Comparison of ENCODE assay signal across 8 mouse cellular contexts in the genomic region with DNA sequence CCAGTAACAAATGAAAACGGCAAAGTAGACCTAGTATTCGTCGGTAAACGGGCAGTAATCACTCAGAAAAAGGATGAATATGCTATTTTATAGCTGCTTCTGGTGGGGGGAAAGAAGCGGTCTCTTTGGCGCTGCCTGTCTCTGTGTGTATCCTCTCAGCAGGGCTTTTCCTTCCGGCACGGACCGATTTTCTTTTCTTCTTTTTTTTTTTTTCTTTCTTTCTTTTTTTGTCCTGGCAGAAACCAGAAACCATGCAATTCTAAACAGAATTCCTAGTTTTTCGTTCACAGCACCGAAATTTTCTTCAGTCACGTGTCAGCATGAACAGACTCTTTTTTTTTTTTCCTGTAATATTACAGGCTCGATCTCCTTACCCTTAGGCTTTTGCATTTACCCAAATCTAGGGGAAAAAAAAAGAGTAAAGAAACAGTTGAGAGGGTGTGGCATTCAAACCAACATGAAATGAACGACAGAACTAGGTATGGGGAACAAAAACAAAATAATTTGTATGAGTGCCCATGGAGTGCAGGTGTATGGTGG. TPM values are rescaled to one million over a fixed set of nuclear protein-coding genes. Genes with fewer than 3 reads are reported as not detected.
A peak's percentile ranks its signal among the peaks of the same experiment; 100 is the strongest.
DNase-seq lines count a peak whose midpoint lies in the region; ATAC-seq lines count a peak whose summit lies in the region.

No protein-coding gene starts in this region.

- intact Hi-C loops in left cerebral cortex, postnatal 25 days (cut with DNase I): loop anchor here (2.0 kb wide), 1 partner anchor 20 kb away; no protein-coding TSS in a partner anchor
- intact Hi-C loops in left cerebral cortex, postnatal 36 days (cut with DNase I): loop anchor here (1.0 to 5.0 kb wide), 3 partner anchors 19 to 86 kb away; no protein-coding TSS in a partner anchor

- H3K9ac ChIP-seq in hindbrain, embryonic 13.5 days: peak overlapping the region; percentile 98
- peak overlapping the region; percentile 99 for H3K9ac ChIP-seq in midbrain, embryonic 15.5 days

- ATAC-seq in common myeloid progenitor, adult 5-6 weeks (replicated peaks; ENCODE audit: low read depth, poor library complexity, severe bottlenecking): peak; percentile 10; the same call in 1 of the 2 replicates
- no peak for ATAC-seq in hindbrain, embryonic 13.5 days (ENCODE audit: low FRiP score)
- ATAC-seq in midbrain, embryonic 15.5 days (replicated peaks): no peak

- peak overlapping the region; percentile 88 for H3K4me3 ChIP-seq in hindbrain, embryonic 13.5 days
- peak overlapping the region; percentile 94 for H3K4me3 ChIP-seq in midbrain, embryonic 15.5 days

- WGBS in hindbrain, embryonic 13.5 days: 1% methylated on average over 14 of the region's 14 CpGs
- WGBS in midbrain, embryonic 15.5 days: under 1% methylated on average over 14 of the region's 14 CpGs

- peak; percentile 25 to 47 for DNase-seq in left cerebral cortex, postnatal 25 days (ENCODE audit: low spot score in 2 of 2)
- no peak for DNase-seq in left cerebral cortex, postnatal 36 days (ENCODE audit: low spot score in 2 of 2)
- no peak for DNase-seq in cerebellum, adult 11-12 months
- no peak for DNase-seq in layer of hippocampus, postnatal 14 days (ENCODE audit: low spot score in 2 of 2)
- DNase-seq in urinary bladder, adult 2 months (ENCODE audit: low spot score): no peak

- peaks cover 24% of the 10 kb centered on the region for H3K4me1 ChIP-seq in hindbrain, embryonic 13.5 days (replicated peaks)
- peaks cover 21% of the 10 kb centered on the region for H3K4me1 ChIP-seq in midbrain, embryonic 15.5 days

- no peaks in the 10 kb centered on the region for H3K36me3 ChIP-seq in hindbrain, embryonic 13.5 days
- no peaks in the 10 kb centered on the region for H3K36me3 ChIP-seq in midbrain, embryonic 15.5 days (replicated peaks)

- peak overlapping the region; percentile 100 for H3K27ac ChIP-seq in hindbrain, embryonic 13.5 days
- peak overlapping the region; percentile 100 for H3K27ac ChIP-seq in midbrain, embryonic 15.5 days

- H3K27me3 ChIP-seq in hindbrain, embryonic 13.5 days: no peaks in the 10 kb centered on the region
- no peaks in the 10 kb centered on the region for H3K27me3 ChIP-seq in midbrain, embryonic 15.5 days (replicated peaks)

- peak overlapping the region; percentile 67 for H3K4me2 ChIP-seq in hindbrain, embryonic 13.5 days
- peak overlapping the region; percentile 82 for H3K4me2 ChIP-seq in midbrain, embryonic 15.5 days

- H3K9me3 ChIP-seq in hindbrain, embryonic 13.5 days: no peaks in the 10 kb centered on the region
- no peaks in the 10 kb centered on the region for H3K9me3 ChIP-seq in midbrain, embryonic 15.5 days

RNA-seq across cellular contexts. Expression of gene Zdhhc17, which starts 1.4 kb away (rescaled TPM):
- 100 to 1,000 TPM; 107 to 115 TPM for total RNA-seq in left cerebral cortex, postnatal 25 days (2021)
- 100 to 1,000 TPM; 102 to 122 TPM for total RNA-seq in left cerebral cortex, postnatal 36 days (2021)
- 21.5 and 34.1 TPM in 2 replicates for total RNA-seq in common myeloid progenitor, adult 5-6 weeks (2017)
- polyA plus RNA-seq in hindbrain, embryonic 13.5 days (2015; fragmentation: Nextera tagmentation; extraction: Ambion mirVana): 55.5 and 58.3 TPM in 2 replicates
- 57.4 and 64.0 TPM in 2 replicates for polyA plus RNA-seq in midbrain, embryonic 15.5 days (2015; fragmentation: Nextera tagmentation; extraction: Ambion mirVana)
- 10 to 100 TPM; 84.5 to 89.9 TPM for total RNA-seq in layer of hippocampus, postnatal 14 days (2021)
- 21.7 and 24.9 TPM in 2 replicates for polyA plus RNA-seq in urinary bladder, adult 2 months (2012; rRNA removed)

Comparison
In these comparisons a context has a peak if more than half of its experiments do, and no peak if none do; other contexts are left out.
1. DNase-seq: peak in left cerebral cortex, postnatal 25 days (2 of 2); none in left cerebral cortex, postnatal 36 days (0 of 2), cerebellum, adult 11-12 months (single experiment), layer of hippocampus, postnatal 14 days (0 of 2) and urinary bladder, adult 2 months (single experiment).